Mouse (Mus musculus): ENCODE results near the gene Egfl6.

The Egfl6 gene

DNA sequence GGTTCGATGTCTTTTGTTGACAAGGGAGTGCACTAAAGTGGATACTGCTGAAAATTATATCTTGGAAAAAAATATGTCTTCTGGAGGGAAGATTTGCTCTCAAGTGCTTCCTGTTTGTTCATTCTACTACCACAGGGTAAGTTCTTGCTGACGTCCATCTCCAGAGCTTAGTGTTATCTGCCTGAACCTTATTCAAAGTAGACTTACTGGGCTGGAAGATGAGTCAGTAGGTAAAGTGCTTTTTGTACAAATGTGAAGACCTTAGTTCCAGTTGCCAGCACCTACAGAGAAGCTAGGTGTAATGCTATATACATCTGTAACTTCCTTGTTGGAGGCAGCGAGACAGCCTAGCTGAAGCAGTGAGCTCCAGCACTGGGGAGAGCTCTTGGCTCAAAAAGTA is 69.6 kb downstream of the Egfl6 start:
- no peak for DNase-seq

- DNase-seq: peak; percentile 20
These were observed 71.5 kb downstream of the Egfl6 start for GRCm38 (mm10) chrX:166514035-166514434.

GRCm38 (mm10) chrX:166512071-166512470 is 73.4 kb downstream of the Egfl6 start:
- no peak for DNase-seq

GRCm38 (mm10) chrX:166511107-166511506 is 74.4 kb downstream of the Egfl6 start:
- no peak for DNase-seq

DNA sequence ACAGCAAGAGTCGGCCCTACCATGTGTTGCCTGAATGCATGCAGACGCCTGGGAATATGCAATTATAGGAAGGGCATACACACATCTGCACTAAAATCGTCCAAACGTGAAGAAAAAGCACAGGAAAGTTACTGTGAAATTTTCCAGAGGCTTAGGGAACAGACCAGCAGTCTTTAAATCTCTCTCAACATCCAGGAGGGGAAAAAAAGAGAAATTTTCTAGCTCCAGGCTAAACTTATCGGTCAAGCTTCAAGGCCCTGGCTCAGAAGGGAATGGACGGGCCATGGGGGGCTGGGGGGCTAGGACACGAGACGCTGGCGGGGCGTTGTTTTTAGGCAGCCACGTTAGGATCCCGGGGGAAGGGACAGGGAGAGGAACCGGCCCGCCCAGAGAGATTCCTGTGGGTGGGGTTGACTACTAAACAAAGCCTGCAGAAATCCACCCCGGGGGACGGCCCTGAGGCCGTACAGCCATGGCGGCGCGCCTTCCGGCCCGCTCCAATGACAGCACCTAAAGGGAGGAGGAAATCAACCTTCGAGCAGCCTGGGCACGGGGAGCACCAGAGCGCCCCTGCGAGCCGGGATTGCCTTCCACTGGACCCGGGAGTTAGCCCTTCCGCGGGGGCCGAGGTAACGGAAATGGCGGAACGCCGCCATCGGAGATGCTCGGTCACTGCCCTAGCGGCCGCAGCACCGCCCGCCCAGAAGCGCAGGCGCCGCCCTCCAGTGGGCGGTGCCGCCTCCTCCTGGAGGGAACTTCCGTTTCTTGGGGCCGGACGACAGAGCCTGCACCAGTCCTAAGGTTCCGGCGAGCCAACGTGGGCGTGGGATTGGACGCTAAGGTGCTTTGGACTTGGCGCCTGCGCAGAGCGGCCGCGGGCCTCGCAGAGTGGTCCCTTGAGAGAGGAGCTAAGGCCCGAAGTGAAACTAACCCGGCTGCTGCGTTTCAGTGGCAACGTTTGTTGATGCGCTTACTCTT is 75.5 kb downstream of the Egfl6 start:
- DNase-seq: peak; percentile 91

DNA sequence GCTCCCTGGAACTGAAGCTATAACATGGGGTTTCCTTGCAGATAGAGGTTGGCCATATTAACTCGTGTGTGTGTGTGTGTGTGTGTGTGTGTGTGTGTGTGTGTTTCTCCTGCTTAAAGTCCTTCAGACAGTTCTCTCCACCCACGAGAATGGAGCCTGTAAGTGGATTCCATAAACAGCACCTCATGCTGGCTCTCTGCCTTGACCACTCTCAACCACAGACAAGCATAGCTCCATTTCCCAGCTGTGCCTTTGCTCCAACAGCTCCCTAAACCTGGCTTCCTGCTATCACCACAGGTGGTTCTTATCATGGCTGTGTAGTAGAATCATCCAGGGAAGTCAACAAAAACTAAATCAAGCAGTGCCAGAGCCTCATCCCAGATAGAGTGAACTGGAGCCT is 81.1 kb downstream of the Egfl6 start:
- no peak for DNase-seq

DNA sequence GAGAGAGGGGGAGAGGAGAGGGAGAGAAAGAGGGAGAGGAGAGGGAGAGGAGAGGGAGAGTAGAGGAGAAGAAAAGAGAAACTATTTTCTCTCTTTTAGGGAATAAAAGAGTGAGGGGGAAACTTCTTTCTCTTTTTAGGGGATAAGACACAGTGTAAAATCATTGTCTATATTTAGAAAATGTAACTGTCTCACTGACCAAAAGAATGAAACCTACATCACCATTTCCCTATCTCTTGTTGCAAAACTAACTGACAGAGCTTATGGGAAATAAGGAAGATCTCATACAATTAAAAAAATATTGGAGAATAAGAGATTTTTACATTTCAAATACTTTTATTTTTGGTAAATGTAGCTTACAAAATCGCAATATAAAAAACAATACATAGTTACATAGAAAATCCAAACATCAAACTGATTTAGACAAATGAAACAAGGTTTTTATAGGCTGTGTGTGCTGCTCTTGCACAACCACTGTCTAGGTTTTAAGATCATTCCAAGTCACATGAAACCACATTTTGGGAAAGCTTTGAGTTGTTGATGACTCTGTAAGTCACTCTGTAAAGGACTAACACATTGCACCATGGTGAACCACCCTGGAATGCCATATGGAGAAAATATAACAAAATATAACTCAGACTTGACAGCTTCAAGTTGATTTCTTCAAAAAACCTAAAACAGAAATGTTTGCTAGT is 85.9 kb downstream of the Egfl6 start:
- no peak for DNase-seq

DNA sequence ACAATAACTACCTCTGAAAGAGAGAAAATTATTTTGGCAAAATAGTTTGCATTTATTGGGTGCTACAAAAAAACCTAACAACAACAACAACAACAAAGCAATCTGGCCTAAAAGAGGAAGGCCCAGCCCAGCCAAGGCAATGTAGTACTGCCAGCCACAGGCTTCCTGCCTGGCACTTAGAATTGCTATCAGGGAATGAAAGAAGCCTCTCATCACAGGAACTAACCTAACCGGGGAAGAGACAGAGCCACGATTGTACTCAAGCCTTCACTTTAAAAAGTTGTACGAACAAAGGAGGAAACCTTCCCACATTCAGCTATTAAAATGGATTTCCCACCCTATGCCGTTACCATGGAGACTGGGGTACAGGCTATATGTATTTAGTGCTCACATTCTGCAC is 87.7 kb downstream of the Egfl6 start:
- no peak for DNase-seq

DNA sequence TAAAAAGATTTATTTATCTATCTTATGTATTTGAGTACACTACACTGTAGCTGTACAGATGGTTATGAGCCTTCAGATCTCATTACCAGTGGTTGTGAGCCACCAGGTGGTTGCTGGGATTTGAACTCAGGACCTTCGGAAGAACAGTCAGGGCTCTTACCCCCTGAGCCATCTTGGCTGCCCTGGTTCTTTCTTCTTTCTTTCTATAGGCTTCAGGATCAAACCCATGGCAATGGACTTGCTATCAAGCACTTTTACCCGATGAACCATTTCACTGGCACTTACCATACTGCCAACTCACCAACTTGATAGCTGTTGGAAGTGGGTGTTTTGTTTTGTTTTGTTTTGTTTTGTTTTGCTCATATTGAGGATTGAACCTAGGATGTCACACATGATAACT is 90.5 kb downstream of the Egfl6 start:
- no peak for DNase-seq

- DNase-seq: peak; percentile 92
These were observed 106.0 kb downstream of the Egfl6 start, which contains the start of gene Rab9 for GRCm38 (mm10) chrX:166479365-166479983. TSS of gene Rab9 (minus strand) at chrX:166479867.

- DNase-seq: peak; percentile 44
These were observed 106.7 kb downstream of the Egfl6 start for GRCm38 (mm10) chrX:166478631-166479364.

DNA sequence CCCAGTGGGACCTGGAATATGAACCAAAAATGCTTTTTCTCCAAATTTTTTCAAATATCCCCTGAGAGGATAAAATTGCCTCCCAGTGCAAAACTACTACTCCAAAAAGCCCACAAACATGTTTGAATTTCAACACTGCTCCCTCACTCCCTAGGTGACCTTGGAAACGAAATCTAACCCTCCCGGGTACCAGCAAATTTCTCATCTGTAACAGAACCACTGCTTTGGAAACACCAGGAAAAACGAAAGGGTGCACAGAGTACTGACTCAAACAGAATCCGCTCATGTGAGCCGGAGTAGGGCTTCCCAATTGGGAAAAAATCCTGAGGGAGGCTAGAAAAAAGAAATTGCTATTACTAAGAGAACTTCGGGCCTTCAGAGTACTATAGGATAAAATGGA is 108.1 kb downstream of the Egfl6 start:
- DNase-seq: no peak
